Mouse (Mus musculus): Measurements from ENCODE around the gene Acot2. TPM values are rescaled to one million over a fixed set of nuclear protein-coding genes. Genes with fewer than 3 reads are reported as not detected.
"Not testable (repeated sequence)": the region's sequence is repeated elsewhere in the genome, so short reads cannot be mapped to it uniquely, and the experiment has no call there.

Gene Acot2
- total RNA-seq, 2 experiments from 2014 or later: 12.4 to 13.1 TPM

DNA sequence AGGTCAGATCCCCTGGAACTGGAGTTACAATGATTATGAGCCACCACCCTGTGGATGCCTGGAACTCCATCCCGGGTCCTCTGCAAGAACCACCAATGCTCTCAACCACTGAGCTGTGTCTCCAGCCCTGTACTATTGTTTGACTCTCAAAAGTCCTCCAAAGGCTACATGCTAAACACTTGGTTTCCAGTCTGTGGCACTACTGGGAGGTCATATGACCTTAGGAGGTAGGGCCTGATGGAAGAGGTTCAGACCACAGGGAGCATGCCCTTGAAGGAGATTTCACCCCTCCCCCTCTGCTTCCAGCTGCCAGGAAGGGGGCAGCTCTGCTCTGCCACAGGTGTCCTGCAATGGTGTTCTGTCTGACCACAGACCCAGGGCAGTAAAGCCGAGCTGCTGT is 45.6 kb downstream of the Acot2 start:
- DNase-seq (ENCODE audit: low spot score in 2 of 2): not testable (repeated sequence)

DNA sequence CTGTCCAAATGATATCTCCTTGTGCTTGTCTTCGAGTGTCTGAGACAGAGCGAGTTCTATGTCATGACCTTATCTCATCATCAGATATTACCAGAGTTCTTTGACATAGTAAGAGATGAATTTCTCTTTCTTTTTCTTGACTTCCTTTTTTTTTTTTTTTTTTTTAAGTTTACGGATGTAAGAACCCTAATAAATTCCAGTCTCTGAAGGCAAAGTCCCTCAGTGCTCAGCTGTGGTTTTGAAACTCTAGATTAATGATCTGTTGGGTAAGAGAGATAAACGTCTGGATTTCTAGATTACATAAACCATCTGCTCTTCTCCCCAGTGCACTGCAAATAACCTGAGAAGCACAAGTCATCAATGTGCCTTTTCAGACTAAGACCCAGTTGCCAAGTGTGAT is 46.4 kb downstream of the Acot2 start:
- no peak for DNase-seq (ENCODE audit: low spot score in 2 of 2)

DNA sequence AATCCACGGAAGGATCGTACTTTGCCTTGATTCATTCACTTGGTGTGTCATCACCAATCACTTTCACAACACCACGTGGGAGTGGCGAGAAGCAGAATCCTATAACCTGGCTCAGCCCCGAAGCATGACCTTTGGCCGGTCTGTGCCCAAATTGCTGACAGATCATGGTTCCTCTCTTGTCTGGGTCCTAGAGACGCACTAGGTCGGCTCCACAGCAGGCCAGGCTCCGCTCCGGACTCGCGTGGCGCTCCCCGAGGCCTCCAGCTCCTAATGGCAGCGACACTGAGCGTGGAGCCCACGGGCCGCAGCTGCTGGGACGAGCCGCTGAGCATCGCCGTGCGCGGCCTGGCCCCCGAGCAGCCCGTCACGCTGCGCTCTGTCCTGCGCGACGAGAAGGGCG is 50.6 kb downstream of the Acot2 start, which contains the start of gene Acot4:
Gene Acot4 (plus strand): TSS at position 139 of the 400 bp plus-strand sequence.
- DNase-seq (ENCODE audit: low spot score in 2 of 2): peak; percentile 11 to 34

DNA sequence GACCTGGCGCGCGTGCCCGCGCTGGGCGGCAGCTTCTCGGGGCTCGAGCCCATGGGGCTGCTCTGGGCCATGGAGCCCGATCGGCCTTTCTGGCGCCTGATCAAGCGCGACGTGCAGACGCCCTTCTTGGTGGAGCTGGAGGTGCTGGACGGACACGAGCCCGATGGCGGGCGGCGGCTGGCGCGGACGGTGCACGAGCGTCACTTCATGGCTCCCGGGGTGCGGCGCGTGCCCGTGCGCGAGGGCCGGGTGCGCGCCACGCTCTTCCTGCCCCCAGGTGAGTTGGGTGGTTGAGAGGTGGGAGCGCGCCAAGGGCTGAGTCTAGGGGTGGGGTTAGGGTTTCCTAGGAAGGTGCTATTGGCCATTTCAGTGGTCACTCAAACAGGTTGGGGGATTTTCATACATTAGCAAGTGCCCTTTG is 51.0 kb downstream of the Acot2 start, which contains the start of gene Gm49366:
Gene Gm49366 (plus strand): TSS at position 245 of the 421 bp plus-strand sequence.
- peak in 1 of 2 experiments; percentile 34 for DNase-seq (ENCODE audit: low spot score in 2 of 2)

DNA sequence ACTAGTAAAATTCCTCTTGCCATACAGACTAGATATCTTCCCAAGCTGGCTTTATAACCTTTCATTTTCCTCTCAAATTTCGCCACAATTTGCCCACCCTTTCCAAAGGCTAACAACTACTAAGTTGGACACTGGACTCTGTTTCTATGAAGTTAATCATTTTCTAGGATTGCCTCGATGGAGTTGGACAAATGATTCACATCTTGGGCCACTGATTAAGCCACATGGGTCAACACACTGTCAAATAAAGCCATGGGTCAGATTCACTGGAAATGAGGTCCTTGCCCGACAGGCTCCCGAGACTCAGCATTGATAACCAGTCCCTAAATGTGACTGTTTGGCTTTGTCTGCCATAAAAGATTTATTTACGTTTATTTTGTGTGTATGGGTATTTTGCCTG is 54.6 kb downstream of the Acot2 start:
- no peak for DNase-seq (ENCODE audit: low spot score in 2 of 2)

Other genes with a start within 250 kb of the Acot2 start
- 1 to 10 TPM; 4.8 to 6.5 TPM for gene Papln, start 224.2 kb upstream of the Acot2 start, total RNA-seq (2021)
- 10 to 100 TPM; 21.4 to 23.6 TPM for gene Numb, start 65.9 kb upstream of the Acot2 start, total RNA-seq (2021)
- gene Riox1, start 37.3 kb upstream of the Acot2 start, total RNA-seq (2021): 10 to 100 TPM; 14.3 to 16.4 TPM
- gene Heatr4, start 3.0 kb upstream of the Acot2 start, total RNA-seq (2021): under 1 TPM in 1 of 2 experiments, not detected in 1; 0.18 TPM
- 10 to 100 TPM; 29.1 to 33.3 TPM for gene Acot1, start 21.6 kb downstream of the Acot2 start, total RNA-seq (2021)
- 1 to 10 TPM; 2.0 to 2.3 TPM for gene Acot4, start 50.5 kb downstream of the Acot2 start, total RNA-seq (2021)
- gene Gm49366, start 51.1 kb downstream of the Acot2 start, total RNA-seq (2021): 1 to 10 TPM in 1 of 2 experiments, not detected in 1; 3.4 TPM
- gene Acot3, start 64.3 kb downstream of the Acot2 start, total RNA-seq (2021): 1 to 10 TPM; 1.2 to 1.4 TPM
- gene Acot5, start 81.5 kb downstream of the Acot2 start, total RNA-seq (2021): 1 to 10 TPM; 4.0 to 4.7 TPM
- 1 to 10 TPM; 3.7 to 4.3 TPM for gene Acot6, start 112.8 kb downstream of the Acot2 start, total RNA-seq (2021)
- 10 to 100 TPM; 80.0 to 82.5 TPM for gene Dnal1, start 126.5 kb downstream of the Acot2 start, total RNA-seq (2021)
- gene Pnma1, start 160.6 kb downstream of the Acot2 start, total RNA-seq (2021): 1 to 10 TPM; 5.9 to 6.6 TPM
- gene Elmsan1, start 231.0 kb downstream of the Acot2 start, total RNA-seq (2021): 10 to 100 TPM; 13.3 to 13.5 TPM

Data from layer of hippocampus, postnatal 10 days (tissue).